8 mouse cellular contexts compared by ENCODE assay signal in the genomic region with DNA sequence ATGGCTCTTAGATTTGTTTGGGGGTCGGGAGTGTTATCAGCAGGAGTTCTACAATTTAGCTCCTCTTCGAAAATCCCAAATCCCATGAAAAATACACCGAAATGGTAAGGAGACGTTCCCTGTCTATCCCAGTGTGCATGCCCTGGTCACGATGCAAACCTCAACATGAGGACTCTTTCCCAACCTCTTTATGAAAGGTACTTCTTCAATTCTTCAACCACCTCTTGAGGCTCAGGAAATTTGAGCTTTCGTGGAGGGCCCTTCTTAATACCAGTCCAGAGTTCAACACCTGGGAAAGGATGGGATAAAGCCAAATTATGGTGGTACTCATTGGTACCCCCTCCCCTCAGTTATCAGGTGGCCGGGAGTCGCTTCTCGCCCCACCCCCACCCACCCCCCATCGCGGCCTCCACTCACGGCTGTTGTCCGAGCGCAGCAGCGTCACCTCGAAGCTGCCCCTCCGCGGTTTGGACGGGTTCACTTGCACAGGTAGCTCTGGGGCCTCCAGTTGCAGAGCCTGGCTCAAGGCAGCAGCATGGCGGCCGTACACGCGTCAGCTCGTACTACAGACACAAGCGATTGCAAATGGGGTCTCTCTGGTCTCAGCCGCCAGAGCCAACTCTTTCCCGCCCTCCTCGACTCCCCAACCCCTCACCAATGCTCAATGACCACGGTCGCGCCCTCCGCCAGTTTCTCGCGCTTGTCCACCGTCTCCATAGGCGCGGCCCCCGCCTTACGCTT. TPM values are rescaled to one million over a fixed set of nuclear protein-coding genes. Genes with fewer than 3 reads are reported as not detected.
DNase-seq lines count a peak whose midpoint lies in the region; ATAC-seq and TF ChIP-seq lines count a peak whose summit lies in the region.

No protein-coding gene starts in this region.

- H3K4me3 ChIP-seq in E14TG2a.4 (replicated peaks; ENCODE audit: low read length) = peak overlapping the region; percentile 97
- H3K4me3 ChIP-seq in embryonic facial prominence, embryonic 14.5 days (ENCODE audit: low read depth, low read length) = peak overlapping the region; percentile 98
- H3K4me3 ChIP-seq in intestine, embryonic 16.5 days (ENCODE audit: low read length) = peak overlapping the region; percentile 97

- peak overlapping the region; percentile 96 for H3K9ac ChIP-seq in embryonic facial prominence, embryonic 14.5 days (ENCODE audit: low read depth, low read length)
- H3K9ac ChIP-seq in intestine, embryonic 16.5 days (ENCODE audit: low read depth, low read length) = peak overlapping the region; percentile 98

- peak; percentile 16 for DNase-seq in gastrocnemius, postnatal 14 days
- no peak for DNase-seq in gastrocnemius, postnatal 25 days
- DNase-seq in embryonic facial prominence, embryonic 14.5 days (ENCODE audit: low spot score) = peak; percentile 49
- DNase-seq in lung, postnatal 36 days = peak; percentile 45
- DNase-seq in right cerebral cortex, postnatal 10 days (ENCODE audit: low spot score in 2 of 2) = no peak
- no peak for DNase-seq in layer of hippocampus, adult 11-12 months (ENCODE audit: low spot score)

- TF ChIP-seq CTCF in E14TG2a.4 (conservative IDR thresholded peaks at IDR 0.05; ENCODE audit: low read length) = no peak

- H3K27ac ChIP-seq in embryonic facial prominence, embryonic 14.5 days (replicated peaks; ENCODE audit: low read depth, low read length) = peak overlapping the region; percentile 93
- peak overlapping the region; percentile 92 for H3K27ac ChIP-seq in intestine, embryonic 16.5 days (ENCODE audit: low read length)

- H3K4me1 ChIP-seq in E14TG2a.4 (replicated peaks; ENCODE audit: low read depth, low read length) = peaks cover 47% of the 10 kb centered on the region
- peaks cover 7% of the 10 kb centered on the region for H3K4me1 ChIP-seq in embryonic facial prominence, embryonic 14.5 days (ENCODE audit: control insufficient read depth, insufficient read depth, low read length)
- peaks cover 8% of the 10 kb centered on the region for H3K4me1 ChIP-seq in intestine, embryonic 16.5 days (ENCODE audit: control insufficient read depth, insufficient read depth, low read length)

- H3K9me3 ChIP-seq in E14TG2a.4 (ENCODE audit: low read length) = no peaks in the 10 kb centered on the region
- no peaks in the 10 kb centered on the region for H3K9me3 ChIP-seq in embryonic facial prominence, embryonic 14.5 days (ENCODE audit: control insufficient read depth, low read length)
- H3K9me3 ChIP-seq in intestine, embryonic 16.5 days (ENCODE audit: control insufficient read depth, low read length) = no peaks in the 10 kb centered on the region

- no peaks in the 10 kb centered on the region for H3K27me3 ChIP-seq in E14TG2a.4 (ENCODE audit: insufficient read depth, low read length)
- H3K27me3 ChIP-seq in embryonic facial prominence, embryonic 14.5 days (replicated peaks; ENCODE audit: control insufficient read depth, insufficient read depth, low read length) = no peaks in the 10 kb centered on the region
- H3K27me3 ChIP-seq in intestine, embryonic 16.5 days (replicated peaks; ENCODE audit: control insufficient read depth, insufficient read depth, low read length) = no peaks in the 10 kb centered on the region

- WGBS in embryonic facial prominence, embryonic 14.5 days = 4% methylated on average over 28 of the region's 39 CpGs
- WGBS in intestine, embryonic 16.5 days = 2% methylated on average over 39 of the region's 39 CpGs

- intact Hi-C loops in gastrocnemius, postnatal 14 days (cut with DNase I; ENCODE audit: low total_unique reads) = loop anchor here (5.0 to 10.0 kb wide), 2 partner anchors 53 to 215 kb away; no protein-coding TSS in a partner anchor

- peaks cover 56% of the 10 kb centered on the region for H3K36me3 ChIP-seq in E14TG2a.4 (ENCODE audit: insufficient read depth, low read length)
- H3K36me3 ChIP-seq in embryonic facial prominence, embryonic 14.5 days (ENCODE audit: control insufficient read depth, insufficient read depth, low read length) = peaks cover 39% of the 10 kb centered on the region
- no peaks in the 10 kb centered on the region for H3K36me3 ChIP-seq in intestine, embryonic 16.5 days (ENCODE audit: control insufficient read depth, insufficient read depth, low read length)

- peak; percentile 78 for ATAC-seq in embryonic facial prominence, embryonic 14.5 days (ENCODE audit: low read depth)
- peak; percentile 83 for ATAC-seq in intestine, embryonic 16.5 days

- H3K4me2 ChIP-seq in embryonic facial prominence, embryonic 14.5 days (ENCODE audit: low read depth, low read length) = peak overlapping the region; percentile 60
- peak overlapping the region; percentile 71 for H3K4me2 ChIP-seq in intestine, embryonic 16.5 days (ENCODE audit: low read depth, low read length)

RNA-seq across cellular contexts. Expression of a gene that starts 0.6 kb away (rescaled TPM):
- 10 to 100 TPM; 13.3 to 15.6 TPM for total RNA-seq in gastrocnemius, postnatal 14 days (2021)
- total RNA-seq in gastrocnemius, postnatal 25 days (2021) = 10 to 100 TPM in 1 of 2 experiments, 1 to 10 TPM in 1; 9.7 to 11.9 TPM
- 237 and 272 TPM in 2 replicates for polyA plus RNA-seq in embryonic facial prominence, embryonic 14.5 days (2014; fragmentation: Nextera tagmentation; extraction: Ambion mirVana)
- 184 and 206 TPM in 2 replicates for polyA plus RNA-seq in intestine, embryonic 16.5 days (2015; fragmentation: Nextera tagmentation; extraction: Ambion mirVana)

RNA-seq across cellular contexts. Expression of a gene that starts 7.8 kb away (rescaled TPM):
- total RNA-seq in gastrocnemius, postnatal 14 days (2021) = not detected
- total RNA-seq in gastrocnemius, postnatal 25 days (2021) = 1 to 10 TPM in 1 of 2 experiments, under 1 TPM in 1; 0.94 to 3.4 TPM
- polyA plus RNA-seq in embryonic facial prominence, embryonic 14.5 days (2014; fragmentation: Nextera tagmentation; extraction: Ambion mirVana) = not detected in 2 replicates
- not detected in 2 replicates for polyA plus RNA-seq in intestine, embryonic 16.5 days (2015; fragmentation: Nextera tagmentation; extraction: Ambion mirVana)

RNA-seq across cellular contexts. Expression of a gene that starts 8.2 kb away (rescaled TPM):
- 1 to 10 TPM; 7.4 to 9.9 TPM for total RNA-seq in gastrocnemius, postnatal 14 days (2021)
- total RNA-seq in gastrocnemius, postnatal 25 days (2021) = 1 to 10 TPM; 6.7 to 7.6 TPM
- 28.4 and 28.8 TPM in 2 replicates for polyA plus RNA-seq in embryonic facial prominence, embryonic 14.5 days (2014; fragmentation: Nextera tagmentation; extraction: Ambion mirVana)
- polyA plus RNA-seq in intestine, embryonic 16.5 days (2015; fragmentation: Nextera tagmentation; extraction: Ambion mirVana) = 29.0 and 31.6 TPM in 2 replicates

RNA-seq across cellular contexts. Expression of a gene that starts 8.9 kb away (rescaled TPM):
- 10 to 100 TPM; 45.5 to 52.3 TPM for total RNA-seq in gastrocnemius, postnatal 14 days (2021)
- total RNA-seq in gastrocnemius, postnatal 25 days (2021) = 10 to 100 TPM; 47.6 to 69.5 TPM
- polyA plus RNA-seq in embryonic facial prominence, embryonic 14.5 days (2014; fragmentation: Nextera tagmentation; extraction: Ambion mirVana) = 99.0 and 103 TPM in 2 replicates
- 151 and 163 TPM in 2 replicates for polyA plus RNA-seq in intestine, embryonic 16.5 days (2015; fragmentation: Nextera tagmentation; extraction: Ambion mirVana)

RNA-seq across cellular contexts. Expression of a gene that starts 11.1 kb away (rescaled TPM):
- total RNA-seq in gastrocnemius, postnatal 14 days (2021) = not detected
- not detected for total RNA-seq in gastrocnemius, postnatal 25 days (2021)
- polyA plus RNA-seq in embryonic facial prominence, embryonic 14.5 days (2014; fragmentation: Nextera tagmentation; extraction: Ambion mirVana) = 0.14 TPM in 1 of 2 replicates, not detected in the other
- 0.07 and 0.12 TPM in 2 replicates for polyA plus RNA-seq in intestine, embryonic 16.5 days (2015; fragmentation: Nextera tagmentation; extraction: Ambion mirVana)

Comparison
In these comparisons a context has a peak if more than half of its experiments do, and no peak if none do; other contexts are left out.
1. DNase-seq: peak in gastrocnemius, postnatal 14 days (single experiment), embryonic facial prominence, embryonic 14.5 days (single experiment) and lung, postnatal 36 days (single experiment); none in gastrocnemius, postnatal 25 days (single experiment), right cerebral cortex, postnatal 10 days (0 of 2) and layer of hippocampus, adult 11-12 months (single experiment).
2. Peak in every context shown above with its lines, with median percentiles within 50 percentile points of each other: H3K4me3 ChIP-seq.